Mouse (Mus musculus) olfactory bulb, adult 2 months (tissue): ENCODE measurements around the gene Dcun1d1.

ENCODE experiments used
- CTCF ChIP-seq: fragments of 200-500 bp; IDR thresholded peaks from 2 replicates; pipeline ENCODE4 v1.5.1; 2012; ENCODE audit warnings: low read depth, mild to moderate bottlenecking, low read length, moderate library complexity; ENCODE audit not compliant: insufficient read depth
- POLR2A ChIP-seq: fragments of 200-500 bp; IDR thresholded peaks from 2 replicates; pipeline ENCODE4 v1.6.1; 2012; ENCODE audit warnings: mild to moderate bottlenecking, low read depth, low read length, moderate library complexity; ENCODE audit not compliant: insufficient read depth

DNA sequence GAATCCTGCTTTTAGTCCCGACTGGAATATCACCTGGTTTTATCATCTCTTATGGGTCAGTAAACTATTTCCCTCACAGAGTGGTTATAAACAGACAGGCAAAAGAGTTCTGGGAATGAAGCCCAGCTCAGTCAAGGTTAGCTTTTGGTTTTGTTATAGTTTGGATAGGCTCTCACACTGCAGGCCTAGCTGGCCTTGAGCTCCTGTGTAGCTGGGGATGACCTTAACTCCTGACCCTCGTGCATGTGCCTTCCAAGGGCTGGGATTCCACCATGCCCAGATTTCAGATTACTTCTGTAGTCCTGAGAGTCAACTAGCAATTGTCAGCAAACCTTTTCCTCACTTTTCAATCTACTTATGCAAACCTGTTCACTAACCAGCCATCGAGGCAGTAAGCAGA, 19.0 kb downstream of the Dcun1d1 start:
- TF ChIP-seq POLR2A (no peak), CTCF (no peak)
